Mouse (Mus musculus) CH12.LX (cell line): ENCODE data around the gene Dnph1.

ENCODE experiments used
- CTCF ChIP-seq, 2 experiments: IDR thresholded peaks in 1 of 2; conservative IDR thresholded peaks in 1 of 2; 2 replicates each; pipeline ENCODE4 v1.5.1; 2011 to 2012; ENCODE audit warnings: low read depth in 2 of 2, low read length in 2 of 2, improper control_type of control experiment in 1 of 2, inconsistent platforms in 1 of 2, mild to moderate bottlenecking in 1 of 2, moderate library complexity in 1 of 2
- E2F4 ChIP-seq: IDR thresholded peaks from 2 replicates; pipeline ENCODE4 v1.6.1; 2011; ENCODE audit warnings: low read depth, low read length, improper control_type of control experiment; ENCODE audit not compliant: insufficient replicate concordance
- EP300 ChIP-seq: IDR thresholded peaks from 2 replicates; pipeline ENCODE4 v1.6.1; 2011; ENCODE audit warnings: low read length, improper control_type of control experiment
- IRF4 ChIP-seq: IDR thresholded peaks from 2 replicates; pipeline ENCODE4 v1.6.1; 2014; ENCODE audit warnings: low read depth, mild to moderate bottlenecking, inconsistent platforms, low read length, improper control_type of control experiment
- JUND ChIP-seq: conservative IDR thresholded peaks from 2 replicates; pipeline ENCODE4 v1.6.1; 2011; ENCODE audit warnings: low read depth, low read length, improper control_type of control experiment
- MAFK ChIP-seq: IDR thresholded peaks from 2 replicates; pipeline ENCODE4 v1.6.1; 2011; ENCODE audit warnings: low read length, improper control_type of control experiment; ENCODE audit not compliant: insufficient replicate concordance
- MEF2A ChIP-seq: IDR thresholded peaks from 2 replicates; pipeline ENCODE4 v1.6.1; 2014; ENCODE audit warnings: low read depth, mild to moderate bottlenecking, inconsistent platforms, low read length, improper control_type of control experiment, borderline replicate concordance
- MXI1 ChIP-seq: IDR thresholded peaks from 2 replicates; pipeline ENCODE4 v1.6.1; 2011; ENCODE audit warnings: mild to moderate bottlenecking, low read depth, low read length, improper control_type of control experiment
- MYC ChIP-seq: IDR thresholded peaks from 2 replicates; pipeline ENCODE4 v1.6.1; 2011; ENCODE audit warnings: low read depth, mild to moderate bottlenecking, improper control_type of control experiment, low read length
- POLR2A ChIP-seq: IDR thresholded peaks from 2 replicates; pipeline ENCODE4 v1.6.1; 2011; ENCODE audit warnings: low read depth, mild to moderate bottlenecking, improper control_type of control experiment, low read length
- ZKSCAN1 ChIP-seq: IDR thresholded peaks from 2 replicates; pipeline ENCODE4 v1.6.1; 2012; ENCODE audit warnings: low read depth, inconsistent platforms, low read length, improper control_type of control experiment, borderline replicate concordance
- ZNF384 ChIP-seq: IDR thresholded peaks from 2 replicates; pipeline ENCODE4 v1.6.1; 2012; ENCODE audit warnings: low read depth, low read length, improper control_type of control experiment, inconsistent platforms

- TF ChIP-seq MYC = no peak
- no peak for TF ChIP-seq CTCF (conservative IDR thresholded peaks at IDR 0.05 in 1 of 2, IDR thresholded peaks at IDR 0.05 in 1 of 2; ENCODE audit: low read depth in 2 of 2, low read length in 2 of 2)
- TF ChIP-seq JUND = no peak
- no peak for TF ChIP-seq EP300
- no peak for TF ChIP-seq MEF2A
- TF ChIP-seq POLR2A = no peak
- no peak for TF ChIP-seq MAFK
- TF ChIP-seq ZNF384 = no peak
- TF ChIP-seq MXI1 = no peak
- no peak for TF ChIP-seq E2F4
- no peak for TF ChIP-seq IRF4
- no peak for TF ChIP-seq ZKSCAN1
Observed at GRCm38 (mm10) chr17:46455110-46455691, 41.3 kb upstream of the Dnph1 start.
